Mouse (Mus musculus): ENCODE results near the gene Prickle2.

Prickle2 gene

DNA sequence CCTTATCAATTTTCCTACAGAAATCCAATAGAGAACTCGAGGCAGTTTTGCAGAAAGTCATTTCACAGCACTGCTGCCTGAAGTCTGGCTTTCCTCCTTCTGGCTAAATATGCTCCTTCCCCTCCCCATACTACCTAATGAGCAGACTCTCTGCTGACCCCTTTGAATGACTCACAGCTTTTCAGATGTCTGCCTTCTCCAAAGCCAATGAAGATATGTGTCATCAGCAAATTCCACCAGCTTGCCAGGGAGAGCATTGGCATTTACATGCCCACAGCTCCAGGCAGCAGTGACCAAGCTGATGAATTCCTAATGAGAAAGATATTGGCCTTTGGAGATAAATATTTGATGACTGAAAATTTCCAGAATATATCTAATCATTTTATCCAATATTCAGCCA lies 121.9 kb downstream of the Prickle2 start:
- no peak for DNase-seq (ENCODE audit: low spot score)

DNA sequence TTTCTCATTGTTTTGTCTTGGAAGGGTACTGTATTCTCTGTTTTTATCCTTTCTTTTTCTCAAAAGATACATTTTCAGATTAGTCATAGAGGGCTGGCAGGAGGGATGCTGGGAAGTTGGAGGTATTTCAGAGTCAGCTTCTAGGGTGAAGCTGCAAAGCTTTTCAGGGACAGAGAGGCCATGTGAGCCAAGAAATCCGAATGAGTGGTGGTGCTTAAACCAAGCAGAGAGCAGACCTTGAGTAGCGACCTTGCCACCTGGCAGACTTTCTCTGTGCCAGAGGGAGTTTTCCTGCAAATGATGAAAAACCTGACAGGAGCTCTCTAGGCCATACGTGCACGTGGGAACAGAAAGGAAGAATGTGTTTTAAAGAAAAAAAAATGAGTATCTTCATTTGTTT lies 130.7 kb downstream of the Prickle2 start:
- DNase-seq (ENCODE audit: low spot score): no peak

DNA sequence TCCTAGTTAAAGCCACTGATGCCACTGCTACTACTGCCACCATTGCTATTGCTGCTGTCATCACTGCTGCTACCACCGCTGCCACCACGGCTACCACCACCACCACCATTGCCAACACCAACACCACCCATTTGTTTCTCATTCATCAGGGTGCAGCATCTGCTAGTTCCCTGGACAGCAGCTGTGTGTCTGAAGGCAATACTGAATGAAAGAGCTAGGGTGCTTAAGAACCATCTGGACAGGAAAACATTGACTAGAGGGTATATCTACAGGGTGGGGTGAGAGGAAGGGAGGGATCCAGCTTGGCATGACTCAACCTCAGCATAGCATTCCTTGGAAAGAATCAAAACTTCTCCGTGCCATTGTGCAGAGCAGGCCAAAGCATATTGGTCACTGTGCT lies 133.8 kb downstream of the Prickle2 start:
- DNase-seq (ENCODE audit: low spot score): no peak

DNA sequence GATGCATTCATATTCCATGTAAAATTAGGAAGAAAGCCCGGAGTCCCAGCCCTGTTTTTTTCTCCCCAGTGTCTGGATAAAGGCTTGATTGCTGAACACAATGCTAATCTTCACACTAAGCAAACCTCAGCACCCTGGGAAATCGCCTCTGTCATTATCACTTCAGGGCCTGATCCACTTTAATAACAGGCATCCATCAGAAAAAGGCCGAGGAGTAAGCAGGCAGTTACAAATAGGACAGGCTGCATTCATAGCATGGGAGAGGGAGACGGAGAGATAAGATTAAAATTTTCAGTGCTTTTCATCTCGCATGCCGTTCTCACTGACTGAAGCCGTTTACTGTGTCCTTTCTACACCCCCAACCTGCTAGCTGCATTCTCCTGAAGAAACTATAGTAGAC lies 135.9 kb downstream of the Prickle2 start:
- DNase-seq (ENCODE audit: low spot score): no peak

- no peak for DNase-seq (ENCODE audit: low spot score)
These were observed 136.7 kb downstream of the Prickle2 start for GRCm38 (mm10) chr6:92569283-92569682.

DNA sequence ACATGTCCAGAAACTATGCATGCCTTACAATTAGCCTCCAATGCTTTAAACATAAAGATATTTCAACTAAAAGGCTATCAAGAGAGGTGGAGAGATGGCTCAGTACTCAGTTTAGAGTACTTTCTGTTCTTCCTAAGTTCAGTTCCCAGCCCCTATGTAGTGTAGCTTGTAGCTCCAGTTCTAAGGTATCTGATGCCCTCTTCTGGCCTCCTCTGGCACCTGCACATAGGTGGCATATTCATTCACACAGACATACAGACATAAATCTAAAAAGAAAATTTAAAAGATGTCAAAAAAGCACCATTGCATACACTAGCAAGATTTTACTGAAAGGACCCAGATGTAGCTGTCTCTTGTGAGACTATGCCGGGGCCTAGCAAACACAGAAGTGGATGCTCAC lies 146.7 kb downstream of the Prickle2 start:
- no peak for DNase-seq (ENCODE audit: low spot score)

GRCm38 (mm10) chr6:92555675-92556074 lies 150.3 kb downstream of the Prickle2 start:
- DNase-seq (ENCODE audit: low spot score): no peak

DNA sequence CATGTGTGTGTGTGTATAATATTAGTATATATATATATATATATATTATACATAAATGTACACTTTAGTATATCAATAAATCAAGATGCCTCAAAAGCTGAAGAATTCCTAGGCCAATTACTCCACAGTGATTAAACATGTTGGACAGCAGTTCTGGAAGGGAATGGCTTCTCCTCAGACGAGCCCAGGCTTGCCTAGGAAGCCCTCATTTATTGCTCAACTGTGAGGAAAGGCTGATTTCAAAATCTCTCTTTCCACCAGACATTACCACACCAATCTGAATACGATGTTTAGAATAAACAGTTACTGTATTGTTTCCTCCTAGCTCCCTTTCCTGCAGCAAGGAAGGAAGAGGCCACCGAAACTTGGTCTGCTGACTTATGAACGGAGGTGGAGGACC lies 152.9 kb downstream of the Prickle2 start:
- no peak for DNase-seq (ENCODE audit: low spot score)

- no peak for DNase-seq (ENCODE audit: low spot score)
These were observed 156.7 kb downstream of the Prickle2 start for GRCm38 (mm10) chr6:92549246-92549645.

DNA sequence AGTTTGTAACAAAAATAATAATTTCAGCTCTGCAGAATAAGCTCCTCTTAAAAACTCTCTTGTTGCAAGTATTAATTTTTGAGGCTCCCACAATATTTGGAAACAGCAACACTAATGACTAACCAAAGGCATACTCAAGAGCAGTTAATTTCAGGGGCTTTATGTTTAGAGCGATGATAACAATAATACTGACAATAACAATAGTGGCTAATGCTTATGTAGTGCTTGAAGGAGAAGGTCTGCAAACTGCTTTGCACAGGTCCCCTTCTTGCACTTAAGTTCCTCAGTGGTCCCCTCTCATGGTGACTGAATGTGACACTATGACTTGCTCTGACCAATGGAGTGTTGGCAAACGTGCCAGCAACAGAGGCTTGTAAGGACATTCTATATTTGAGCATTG lies 160.8 kb downstream of the Prickle2 start:
- no peak for DNase-seq (ENCODE audit: low spot score)

DNA sequence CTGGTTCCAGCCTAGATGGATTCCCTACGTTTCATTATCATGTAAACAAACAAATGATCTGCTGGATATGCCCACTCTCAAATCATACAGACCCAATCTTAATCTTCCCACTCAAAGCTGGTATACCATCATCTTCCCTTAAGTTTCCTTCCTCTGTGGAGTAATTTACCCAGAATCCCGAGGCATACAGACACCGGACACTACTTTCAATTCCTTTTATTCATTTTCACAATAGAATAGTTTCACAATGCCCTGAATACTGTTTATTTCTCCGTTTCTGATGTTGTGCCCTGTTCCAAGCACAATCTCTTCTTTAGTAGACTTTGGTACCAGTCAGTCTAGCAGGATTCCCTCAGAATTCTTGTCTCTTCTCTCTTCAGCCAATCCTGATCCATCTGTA lies 162.1 kb downstream of the Prickle2 start:
- DNase-seq (ENCODE audit: low spot score): no peak

- no peak for DNase-seq (ENCODE audit: low spot score)
These were observed 163.4 kb downstream of the Prickle2 start for GRCm38 (mm10) chr6:92542402-92543101.

GRCm38 (mm10) chr6:92534226-92535031 lies 171.5 kb downstream of the Prickle2 start:
- DNase-seq (ENCODE audit: low spot score): peak; percentile 30

- no peak for DNase-seq (ENCODE audit: low spot score)
These were observed 172.5 kb downstream of the Prickle2 start for GRCm38 (mm10) chr6:92533306-92534063.

DNA sequence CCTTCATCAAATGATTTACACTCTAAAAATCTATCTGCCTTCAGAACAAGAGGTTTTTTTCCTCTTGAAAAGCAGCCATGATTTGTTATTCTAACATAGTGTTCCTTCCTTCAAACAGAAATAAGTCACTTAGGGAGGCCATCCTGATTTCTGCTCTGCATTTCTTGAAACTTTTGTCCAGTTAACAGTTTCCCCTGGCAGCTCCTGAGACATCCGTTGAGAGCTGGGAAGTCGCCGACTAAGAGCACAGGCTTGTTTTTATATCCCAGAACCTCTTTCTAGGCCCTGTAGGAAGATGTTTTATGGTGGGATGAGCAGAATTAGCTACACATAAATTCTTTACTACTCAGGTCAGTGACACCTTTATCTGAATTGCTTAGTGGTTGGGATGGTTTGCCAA lies 173.1 kb downstream of the Prickle2 start:
- no peak for DNase-seq (ENCODE audit: low spot score)

- no peak for DNase-seq (ENCODE audit: low spot score)
These were observed 173.6 kb downstream of the Prickle2 start for GRCm38 (mm10) chr6:92532331-92532730.

- DNase-seq (ENCODE audit: low spot score): no peak
These were observed 179.7 kb downstream of the Prickle2 start for GRCm38 (mm10) chr6:92526212-92526611.

DNA sequence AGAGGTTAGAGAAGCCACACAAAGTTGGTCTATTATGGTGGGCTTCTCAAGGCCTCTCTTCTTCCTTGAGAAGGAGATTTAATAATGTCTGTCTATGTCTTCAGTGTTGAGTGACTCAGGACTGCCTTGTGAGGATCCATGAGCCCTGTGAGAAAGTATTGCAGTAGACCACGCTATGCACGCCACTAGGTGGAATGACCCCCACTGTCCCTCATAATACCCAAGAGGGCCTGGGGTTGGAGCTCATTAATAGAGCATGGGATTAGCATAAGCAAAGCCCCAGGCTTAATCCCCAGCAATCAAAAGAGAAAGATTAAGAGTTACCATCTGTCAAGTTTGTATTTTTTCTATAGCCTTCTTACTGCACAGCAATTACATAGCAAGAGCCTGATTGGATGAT lies 180.3 kb downstream of the Prickle2 start:
- no peak for DNase-seq (ENCODE audit: low spot score)

DNA sequence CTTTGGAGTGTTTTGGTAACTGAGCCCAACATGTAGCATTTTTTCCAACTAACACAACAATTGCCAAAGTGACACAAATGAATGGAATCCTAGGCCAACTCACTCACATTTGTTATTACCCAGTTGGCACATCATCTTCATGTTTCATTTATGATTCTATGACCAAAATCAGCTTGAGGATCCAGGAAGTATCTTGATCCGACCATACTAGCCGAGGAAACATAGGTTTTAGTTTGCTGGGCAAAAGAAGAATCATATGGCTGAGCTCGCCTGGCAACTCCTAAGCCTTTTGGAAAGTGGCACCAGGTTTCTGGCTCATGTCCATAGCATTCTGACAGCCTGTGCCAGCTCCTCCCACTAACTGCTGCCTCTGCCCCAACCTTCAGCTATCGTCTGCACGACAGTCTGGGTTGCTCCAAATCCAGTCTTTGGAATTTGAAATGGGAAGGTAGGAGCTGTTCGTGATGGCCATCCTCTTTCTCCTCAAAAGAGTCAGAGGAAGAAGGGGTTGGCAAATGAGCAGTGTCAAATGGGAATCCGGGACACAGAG lies 184.4 kb downstream of the Prickle2 start:
- DNase-seq (ENCODE audit: low spot score): no peak

DNA sequence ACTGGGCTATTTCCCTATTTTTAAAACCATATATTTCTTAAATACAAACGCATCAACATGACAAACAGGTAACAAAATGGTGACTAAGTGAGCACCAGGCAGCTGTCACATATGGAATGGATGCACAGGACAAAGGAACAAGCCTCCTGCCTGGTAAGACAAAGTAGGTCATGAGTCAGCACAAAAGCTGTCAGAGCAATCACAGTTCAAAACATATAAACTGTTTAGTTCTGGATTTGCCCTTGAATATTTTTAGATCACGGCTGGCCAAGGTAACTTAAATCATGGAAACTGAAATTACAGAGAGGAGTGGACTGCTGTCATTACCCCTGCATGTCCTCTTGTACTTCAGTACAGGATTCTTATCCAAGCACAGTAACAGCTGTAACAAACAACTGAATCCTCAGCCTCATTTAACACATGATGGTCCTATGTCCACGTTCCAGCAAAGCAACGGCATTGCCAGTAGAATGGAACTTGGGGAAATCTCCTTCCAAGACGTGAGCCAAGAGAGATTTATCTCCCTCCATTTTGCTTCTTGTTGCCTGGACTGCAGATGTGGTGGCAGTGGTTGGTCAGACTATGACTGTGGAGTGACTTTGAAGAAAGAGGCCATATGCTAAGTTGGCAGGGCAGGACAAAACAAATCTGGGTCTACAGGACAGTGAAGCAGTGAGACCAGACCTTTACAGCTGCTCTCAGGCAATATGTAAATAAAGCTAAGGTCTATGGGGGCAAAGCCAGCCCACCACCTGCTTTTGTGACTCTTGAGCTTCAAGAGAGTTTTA lies 185.7 kb downstream of the Prickle2 start:
- DNase-seq (ENCODE audit: low spot score): no peak

GRCm38 (mm10) chr6:92518438-92518968 lies 187.5 kb downstream of the Prickle2 start:
- DNase-seq (ENCODE audit: low spot score): no peak

All from ovary, postnatal 10 days (tissue).